Mouse (Mus musculus) lung, postnatal 0 days (tissue): ENCODE data around the gene Olfr591. TPM values are rescaled to one million over a fixed set of nuclear protein-coding genes. Genes with fewer than 3 reads are reported as not detected.
"Not testable (repeated sequence)": the region's sequence is repeated elsewhere in the genome, so short reads cannot be mapped to it uniquely, and the experiment has no call there.

Experiments used
- ATAC-seq: fragments of 200-750 bp; cut with Nextera tagmentation; 2 replicates; pipeline ENCODE4 v1.8.0; 2017; ENCODE audit warnings: moderate library complexity
- DNase-seq: peaks from one replicate; pipeline ENCODE4 v3.0.0-alpha.2; 2016; ENCODE audit warnings: low spot score
- H3K27ac ChIP-seq: fragments of 300-500 bp; sonication (generic); 2 replicates; pipeline ENCODE4 v1.5.1; 2014; ENCODE audit warnings: antibody characterized with exemption, mild to moderate bottlenecking, low read length, mixed read lengths
- H3K27me3 ChIP-seq: fragments of 300-500 bp; sonication (generic); replicated peaks from 2 replicates; pipeline ENCODE4 v1.6.1; 2014; ENCODE audit warnings: low read length, mixed read lengths; ENCODE audit not compliant: insufficient read depth
- H3K36me3 ChIP-seq: fragments of 300-500 bp; sonication (generic); 2 replicates; pipeline ENCODE4 v1.6.1; 2014; ENCODE audit warnings: low read length, mixed read lengths; ENCODE audit not compliant: insufficient read depth
- H3K4me1 ChIP-seq: fragments of 300-500 bp; sonication (generic); 2 replicates; pipeline ENCODE4 v1.6.1; 2014; ENCODE audit warnings: antibody characterized with exemption, low read depth, low read length, mixed read lengths; ENCODE audit not compliant: insufficient read depth
- H3K4me2 ChIP-seq: fragments of 300-500 bp; sonication (generic); replicated peaks from 2 replicates; pipeline ENCODE4 v1.6.1; 2014; ENCODE audit warnings: low read depth, mild to moderate bottlenecking, low read length, moderate library complexity, mixed read lengths
- H3K4me3 ChIP-seq: fragments of 300-500 bp; sonication (generic); 2 replicates; pipeline ENCODE4 v1.5.1; 2014; ENCODE audit warnings: low read depth, low read length
- H3K9ac ChIP-seq: fragments of 300-500 bp; sonication (generic); replicated peaks from 2 replicates; pipeline ENCODE4 v1.6.1; 2014; ENCODE audit warnings: low read depth, mild to moderate bottlenecking
- H3K9me3 ChIP-seq: fragments of 300-500 bp; sonication (generic); 2 replicates; pipeline ENCODE4 v1.6.1; 2016; ENCODE audit warnings: low read length, mixed read lengths
- CTCF ChIP-seq: IDR thresholded peaks from 2 replicates; pipeline ENCODE4 v1.5.1; 2016; ENCODE audit warnings: antibody characterized with exemption, mild to moderate bottlenecking
- EP300 ChIP-seq: IDR thresholded peaks from 2 replicates; pipeline ENCODE4 v1.6.1; 2016; ENCODE audit warnings: antibody characterized with exemption, mild to moderate bottlenecking, control low read depth
- WGBS: fragments of 180-500 bp; shearing (Covaris S2); extraction: QIAGEN DNeasy Blood & Tissue Kit; methylation state at CpG from one replicate; pipeline ENCODE4 v1.1.7; 2014; 5-methylcytosine and 5-hydroxymethylcytosine counted together
- polyA plus RNA-seq: library from polyadenylated mRNA; unstranded; fragments of >200 nt; fragmentation: Nextera tagmentation; extraction: Ambion mirVana; gene quantifications from 2 replicates; pipeline ENCODE4 v1.2.1, GENCODE M21; 2015

Gene Olfr591
- polyA plus RNA-seq, result not detected in 2 replicates

- no peaks in the 10 kb centered on the region for H3K27me3 ChIP-seq
- no peak within 1 kb of the TSS for H3K4me3 ChIP-seq
- H3K4me2 ChIP-seq, result no peak within 1 kb of the TSS
- H3K36me3 ChIP-seq, result no peaks in the 10 kb centered on the region
- H3K9ac ChIP-seq, result no peak within 1 kb of the TSS
- no peak for TF ChIP-seq EP300
- no peak for TF ChIP-seq CTCF
- no peaks in the 10 kb centered on the region for H3K9me3 ChIP-seq
- H3K27ac ChIP-seq, result no peak within 1 kb of the TSS
- 64% methylated on average over 1 of the region's 1 CpGs for WGBS
- ATAC-seq, result no peak
- no peak for DNase-seq
- no peaks in the 10 kb centered on the region for H3K4me1 ChIP-seq
These were observed at the start of gene Olfr591 for GRCm38 (mm10) chr7:103178240-103178639. TSS of gene Olfr591 (minus strand) at chr7:103178340.

- ATAC-seq, result no peak
- TF ChIP-seq EP300 (no peak), CTCF (no peak)
- H3K36me3 ChIP-seq, result no peaks in the 10 kb centered on the region
- no peak for DNase-seq
- no peak within 1 kb of the TSS for H3K9ac ChIP-seq
- no peak within 1 kb of the TSS for H3K4me2 ChIP-seq
- no peak within 1 kb of the TSS for H3K27ac ChIP-seq
- H3K9me3 ChIP-seq, result no peaks in the 10 kb centered on the region
- H3K27me3 ChIP-seq, result no peaks in the 10 kb centered on the region
- H3K4me3 ChIP-seq, result no peak within 1 kb of the TSS
- no peaks in the 10 kb centered on the region for H3K4me1 ChIP-seq
These were observed 38.6 kb upstream of the Olfr591 start, which contains the start of gene Olfr594 for GRCm38 (mm10) chr7:103216696-103217095. TSS of gene Olfr594 (plus strand) at chr7:103216996.

- 88% methylated on average over 5 of the region's 5 CpGs for WGBS
- ATAC-seq, H3K27ac ChIP-seq, H3K4me3 ChIP-seq, DNase-seq, H3K27me3 ChIP-seq, H3K9me3 ChIP-seq, H3K4me1 ChIP-seq, H3K36me3 ChIP-seq, H3K9ac ChIP-seq, H3K4me2 ChIP-seq: not testable (repeated sequence)
These were observed 33.9 kb upstream of the Olfr591 start for GRCm38 (mm10) chr7:103212050-103212449.

GRCm38 (mm10) chr7:103211562-103211961 lies 33.4 kb upstream of the Olfr591 start, which contains the start of gene Olfr593:
TSS of gene Olfr593 (plus strand) at chr7:103211862.
- no peak for DNase-seq
- Histone ChIP-seq H3K4me3 (no peak within 1 kb of the TSS), H3K4me1 (no peaks in the 10 kb centered on the region), H3K36me3 (no peaks in the 10 kb centered on the region), H3K4me2 (no peak within 1 kb of the TSS), H3K27me3 (no peaks in the 10 kb centered on the region), H3K9ac (no peak within 1 kb of the TSS), H3K9me3 (no peaks in the 10 kb centered on the region), H3K27ac (no peak within 1 kb of the TSS)
- no peak for TF ChIP-seq EP300
- no peak for TF ChIP-seq CTCF
- 61% methylated on average over 1 of the region's 1 CpGs for WGBS
- ATAC-seq, result no peak

GRCm38 (mm10) chr7:103184503-103184902 lies 6.4 kb upstream of the Olfr591 start, which contains the start of gene Olfr592:
TSS of gene Olfr592 (plus strand) at chr7:103184803.
- not testable (repeated sequence) for H3K27ac ChIP-seq, H3K27me3 ChIP-seq, H3K36me3 ChIP-seq, DNase-seq, H3K9ac ChIP-seq, H3K4me2 ChIP-seq, H3K4me3 ChIP-seq, H3K9me3 ChIP-seq, H3K4me1 ChIP-seq, ATAC-seq
- 47% methylated on average over 1 of the region's 1 CpGs for WGBS

GRCm38 (mm10) chr7:103169697-103170096 lies 8.4 kb downstream of the Olfr591 start:
- Histone ChIP-seq H3K27ac (no peak overlapping the region), H3K9me3 (no peaks in the 10 kb centered on the region), H3K4me2 (no peak overlapping the region), H3K4me3 (no peak overlapping the region), H3K27me3 (no peaks in the 10 kb centered on the region), H3K4me1 (no peaks in the 10 kb centered on the region), H3K9ac (no peak overlapping the region), H3K36me3 (no peaks in the 10 kb centered on the region)
- ATAC-seq, result no peak
- WGBS, result 71% methylated on average over 5 of the region's 5 CpGs
- no peak for DNase-seq
- TF ChIP-seq CTCF (no peak), EP300 (no peak)

- Histone ChIP-seq H3K4me2 (no peak within 1 kb of the TSS), H3K9ac (no peak within 1 kb of the TSS), H3K9me3 (no peaks in the 10 kb centered on the region), H3K4me3 (no peak within 1 kb of the TSS), H3K36me3 (no peaks in the 10 kb centered on the region), H3K27ac (no peak within 1 kb of the TSS), H3K4me1 (no peaks in the 10 kb centered on the region), H3K27me3 (no peaks in the 10 kb centered on the region)
- WGBS, result 49% methylated on average over 2 of the region's 2 CpGs
- no peak for DNase-seq
- no peak for ATAC-seq
- TF ChIP-seq CTCF (no peak), EP300 (no peak)
These were observed 21.9 kb downstream of the Olfr591 start, which contains the start of gene Olfr589 for GRCm38 (mm10) chr7:103156256-103156655. TSS of gene Olfr589 (minus strand) at chr7:103156356.
